Mouse (Mus musculus): ENCODE measurements around the gene Urb1. TPM values are rescaled to one million over a fixed set of nuclear protein-coding genes. Genes with fewer than 3 reads are reported as not detected.
A peak's percentile ranks its signal among the peaks of the same experiment; 100 is the strongest.

Urb1 gene
- polyA plus RNA-seq, 1 experiment from 2014 or later = 8.5 TPM

DNA sequence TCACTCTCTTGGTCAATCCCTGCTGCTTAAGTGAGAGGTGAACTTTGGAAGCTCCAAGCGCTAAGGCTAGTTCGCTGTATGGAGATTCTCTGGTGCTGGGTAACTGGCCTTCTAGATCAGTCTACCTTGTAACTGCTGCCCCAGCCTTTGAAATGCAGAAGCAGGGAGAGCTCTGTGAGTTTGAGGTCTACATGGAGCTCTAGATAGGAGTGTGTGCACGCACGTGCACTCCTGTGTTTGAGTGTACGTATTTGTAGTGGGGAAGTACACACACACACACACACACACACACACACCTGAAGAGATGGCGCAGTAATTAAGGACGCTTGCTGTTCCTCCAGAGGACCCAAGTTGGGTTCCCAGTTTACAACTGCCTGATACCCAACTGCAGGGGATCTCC lies 62.0 kb downstream of the Urb1 start:
- Histone ChIP-seq H3K36me3 (ENCODE audit: insufficient read depth, low read length) (no peaks in the 10 kb centered on the region; the same call in 1 of the 2 replicates), H3K27me3 (ENCODE audit: insufficient read depth, low read length) (no peaks in the 10 kb centered on the region), H3K27ac (ENCODE audit: low read length) (no peak overlapping the region), H3K4me2 (replicated peaks; ENCODE audit: low read depth, low read length) (no peak overlapping the region), H3K4me3 (ENCODE audit: low read length) (no peak overlapping the region), H3K4me1 (ENCODE audit: insufficient read depth, low read length) (0 out of 2 replicates have a peak, but pooled peaks cover 5% of the 10 kb centered on the region), H3K9ac (replicated peaks; ENCODE audit: low read length) (no peak overlapping the region), H3K9me3 (ENCODE audit: low read length) (no peaks in the 10 kb centered on the region)
- WGBS = 96% methylated on average over 7 of the region's 7 CpGs
- ATAC-seq (ENCODE audit: low FRiP score, low TSS enrichment) = no peak

GRCm38 (mm10) chr16:90747143-90747542 lies 63.1 kb downstream of the Urb1 start:
- Histone ChIP-seq H3K27me3 (ENCODE audit: insufficient read depth, low read length) (no peaks in the 10 kb centered on the region), H3K9ac (replicated peaks; ENCODE audit: low read length) (no peak overlapping the region), H3K4me1 (ENCODE audit: insufficient read depth, low read length) (0 out of 2 replicates have a peak, but pooled peaks cover 5% of the 10 kb centered on the region), H3K4me3 (ENCODE audit: low read length) (no peak overlapping the region), H3K9me3 (ENCODE audit: low read length) (no peaks in the 10 kb centered on the region), H3K36me3 (ENCODE audit: insufficient read depth, low read length) (no peaks in the 10 kb centered on the region), H3K27ac (ENCODE audit: low read length) (no peak overlapping the region), H3K4me2 (replicated peaks; ENCODE audit: low read depth, low read length) (no peak overlapping the region)
- WGBS = 91% methylated on average over 6 of the region's 6 CpGs
- ATAC-seq (ENCODE audit: low FRiP score, low TSS enrichment) = no peak

GRCm38 (mm10) chr16:90738092-90738956 lies 71.9 kb downstream of the Urb1 start, which contains the start of gene Mrap:
TSS of gene Mrap (plus strand) at chr16:90738207.
- H3K9me3 ChIP-seq (ENCODE audit: low read length) = no peaks in the 10 kb centered on the region
- H3K36me3 ChIP-seq (ENCODE audit: insufficient read depth, low read length) = no peaks in the 10 kb centered on the region
- WGBS = 87% methylated on average over 26 of the region's 26 CpGs
- H3K4me3 ChIP-seq (ENCODE audit: low read length) = no peak within 1 kb of the TSS
- no peaks in the 10 kb centered on the region for H3K4me1 ChIP-seq (ENCODE audit: insufficient read depth, low read length)
- H3K27ac ChIP-seq (ENCODE audit: low read length) = no peak within 1 kb of the TSS
- H3K27me3 ChIP-seq (ENCODE audit: insufficient read depth, low read length) = no peaks in the 10 kb centered on the region
- H3K9ac ChIP-seq (replicated peaks; ENCODE audit: low read length) = no peak within 1 kb of the TSS
- H3K4me2 ChIP-seq (replicated peaks; ENCODE audit: low read depth, low read length) = no peak within 1 kb of the TSS
- no peak for ATAC-seq (ENCODE audit: low FRiP score, low TSS enrichment)

GRCm38 (mm10) chr16:90736672-90737270 lies 73.4 kb downstream of the Urb1 start:
- WGBS = 46% methylated on average over 10 of the region's 10 CpGs
- 0 out of 2 replicates have a peak, but pooled peaks cover 4% of the 10 kb centered on the region for H3K9me3 ChIP-seq (ENCODE audit: low read length)

GRCm38 (mm10) chr16:90735611-90736010 lies 74.6 kb downstream of the Urb1 start:
- 56% methylated on average over 4 of the region's 4 CpGs for WGBS
- H3K27me3 ChIP-seq (ENCODE audit: insufficient read depth, low read length) = no peaks in the 10 kb centered on the region
- H3K36me3 ChIP-seq (ENCODE audit: insufficient read depth, low read length) = no peaks in the 10 kb centered on the region
- no peak for ATAC-seq (ENCODE audit: low FRiP score, low TSS enrichment)
- no peak overlapping the region for H3K27ac ChIP-seq (ENCODE audit: low read length)
- no peaks in the 10 kb centered on the region for H3K4me1 ChIP-seq (ENCODE audit: insufficient read depth, low read length)
- no peak overlapping the region for H3K4me2 ChIP-seq (replicated peaks; ENCODE audit: low read depth, low read length)
- peaks cover 9% of the 10 kb centered on the region for H3K9me3 ChIP-seq (ENCODE audit: low read length)
- no peak overlapping the region for H3K4me3 ChIP-seq (ENCODE audit: low read length)
- H3K9ac ChIP-seq (replicated peaks; ENCODE audit: low read length) = no peak overlapping the region

More at GRCm38 (mm10) chr16:90736672-90737270, 73.4 kb downstream of the Urb1 start:
- Histone ChIP-seq H3K27ac (ENCODE audit: low read length) (no peak overlapping the region), H3K4me3 (ENCODE audit: low read length) (no peak overlapping the region), H3K36me3 (ENCODE audit: insufficient read depth, low read length) (no peaks in the 10 kb centered on the region), H3K27me3 (ENCODE audit: insufficient read depth, low read length) (no peaks in the 10 kb centered on the region), H3K4me1 (ENCODE audit: insufficient read depth, low read length) (no peaks in the 10 kb centered on the region), H3K9ac (replicated peaks; ENCODE audit: low read length) (no peak overlapping the region), H3K4me2 (replicated peaks; ENCODE audit: low read depth, low read length) (no peak overlapping the region)
- ATAC-seq (ENCODE audit: low FRiP score, low TSS enrichment) = no peak

DNA sequence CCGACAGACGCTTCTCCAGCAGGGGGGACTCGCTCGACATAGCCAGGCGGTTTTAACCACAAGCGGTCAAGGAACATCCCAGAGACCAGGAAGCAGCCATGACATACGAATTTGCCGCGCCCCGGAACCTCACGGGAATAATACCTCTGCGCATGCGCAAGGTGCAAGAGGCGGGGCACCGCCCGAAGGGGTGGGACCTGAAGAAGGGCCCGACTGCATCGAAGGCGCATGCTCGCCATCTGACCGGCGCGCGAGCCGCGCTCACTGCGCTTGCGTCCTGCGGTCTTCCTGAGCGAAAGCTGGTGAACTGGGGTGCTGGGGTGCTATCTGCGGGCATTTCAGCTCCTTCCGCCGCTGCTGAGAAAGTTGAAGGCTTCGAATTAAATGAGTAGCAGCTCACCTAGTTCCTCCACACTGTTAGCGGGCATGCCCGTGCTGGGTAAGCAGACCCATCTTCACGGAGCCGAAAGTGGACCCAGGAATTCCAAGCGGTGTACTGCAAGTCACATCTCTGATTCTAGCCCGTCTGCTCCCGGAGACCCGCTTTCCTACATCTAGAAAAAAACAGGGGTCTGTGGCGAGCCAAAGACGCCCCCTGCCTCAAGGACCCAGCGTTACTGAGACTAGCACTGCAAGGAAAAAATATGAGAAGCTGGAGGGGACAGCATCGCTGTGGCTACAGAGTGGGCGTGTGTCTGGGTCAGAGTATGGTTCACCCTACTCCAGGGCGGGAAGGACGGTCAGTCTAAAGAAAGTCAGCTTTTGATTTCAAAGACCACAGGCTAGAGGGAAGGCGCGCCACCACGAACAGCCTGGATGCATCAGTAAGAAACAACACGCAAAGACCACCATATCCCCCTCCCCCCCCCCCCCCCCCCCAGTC lies 82.7 kb downstream of the Urb1 start, which contains the start of gene Mis18a:
Gene Mis18a (minus strand): TSS at position 172 of the 883 bp plus-strand sequence.
- ATAC-seq (ENCODE audit: low FRiP score, low TSS enrichment) = peak; percentile 97
- H3K27ac ChIP-seq (ENCODE audit: low read length) = peak within 1 kb of the TSS; percentile 68
- under 1% methylated on average over 53 of the region's 53 CpGs for WGBS

DNA sequence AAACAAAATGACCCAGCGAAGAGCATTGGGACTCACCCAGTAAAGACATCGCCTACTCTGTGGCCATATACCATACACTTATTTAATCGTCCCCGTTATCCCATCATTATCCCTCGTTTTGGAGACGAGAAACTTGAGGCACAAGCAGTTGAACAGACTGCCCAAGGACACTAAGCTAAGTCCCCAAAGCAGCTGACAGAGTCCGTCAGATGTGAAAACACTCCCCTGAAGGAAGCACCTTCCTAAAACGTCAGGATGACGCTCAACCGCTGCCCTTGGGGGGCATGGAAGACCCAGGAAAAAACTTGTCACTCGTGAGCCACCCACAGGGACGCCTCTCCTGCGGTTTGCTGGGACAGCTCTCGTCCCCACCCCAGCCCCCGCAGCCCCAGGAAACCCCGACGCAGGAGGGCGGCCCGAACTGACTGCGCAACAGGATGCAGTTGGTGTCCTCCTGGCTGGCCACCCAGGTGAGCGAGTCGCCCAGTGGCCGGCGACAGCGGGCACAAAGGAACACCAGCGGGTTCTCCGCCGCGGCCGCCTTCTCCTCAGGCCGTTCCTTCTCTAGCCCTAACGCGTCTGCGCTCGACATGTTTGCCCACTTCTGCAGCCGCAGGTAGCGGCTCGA lies 83.5 kb downstream of the Urb1 start:
- WGBS = 5% methylated on average over 38 of the region's 38 CpGs
- Histone ChIP-seq H3K4me2 (replicated peaks; ENCODE audit: low read depth, low read length) (peak overlapping the region; percentile 92), H3K9me3 (ENCODE audit: low read length) (peaks cover 4% of the 10 kb centered on the region), H3K27ac (ENCODE audit: low read length) (no peak overlapping the region), H3K27me3 (ENCODE audit: insufficient read depth, low read length) (no peaks in the 10 kb centered on the region), H3K4me3 (ENCODE audit: low read length) (peak overlapping the region; percentile 98), H3K4me1 (ENCODE audit: insufficient read depth, low read length) (peaks cover 8% of the 10 kb centered on the region), H3K36me3 (ENCODE audit: insufficient read depth, low read length) (peaks cover 11% of the 10 kb centered on the region; the same call in 1 of the 2 replicates), H3K9ac (replicated peaks; ENCODE audit: low read length) (peak overlapping the region; percentile 83)
- peak; percentile 61 for ATAC-seq (ENCODE audit: low FRiP score, low TSS enrichment)

More for the DNA sequence above, 82.7 kb downstream of the Urb1 start, which contains the start of gene Mis18a:
- peaks cover 6% of the 10 kb centered on the region for H3K9me3 ChIP-seq (ENCODE audit: low read length)
- no peaks in the 10 kb centered on the region for H3K27me3 ChIP-seq (ENCODE audit: insufficient read depth, low read length)
- H3K4me1 ChIP-seq (ENCODE audit: insufficient read depth, low read length) = peaks cover 8% of the 10 kb centered on the region
- H3K36me3 ChIP-seq (ENCODE audit: insufficient read depth, low read length) = peaks cover 11% of the 10 kb centered on the region; the same call in 1 of the 2 replicates
- peak within 1 kb of the TSS; percentile 83 for H3K9ac ChIP-seq (replicated peaks; ENCODE audit: low read length)
- peak within 1 kb of the TSS; percentile 92 for H3K4me2 ChIP-seq (replicated peaks; ENCODE audit: low read depth, low read length)
- H3K4me3 ChIP-seq (ENCODE audit: low read length) = peak within 1 kb of the TSS; percentile 98

DNA sequence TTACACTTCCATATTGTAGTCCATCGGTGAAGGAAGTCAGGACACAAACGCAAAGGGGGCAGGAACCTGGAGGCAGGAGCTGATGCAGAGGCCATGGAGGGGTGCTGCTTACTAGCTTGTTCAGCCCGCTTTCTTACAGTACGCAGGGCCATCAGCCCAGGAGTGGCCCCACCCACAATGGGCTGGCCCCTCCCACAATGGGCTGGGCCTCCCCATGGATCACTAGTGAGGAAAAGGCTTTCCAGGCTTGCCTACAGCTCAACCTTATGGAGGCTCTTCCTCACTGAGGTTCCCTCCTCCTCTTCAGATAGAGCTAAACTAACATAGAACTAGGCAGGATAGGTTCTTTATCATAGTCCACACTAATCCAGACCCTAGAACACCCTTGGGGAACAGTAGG lies 86.2 kb downstream of the Urb1 start:
- Histone ChIP-seq H3K9me3 (ENCODE audit: low read length) (no peaks in the 10 kb centered on the region), H3K27ac (ENCODE audit: low read length) (no peak overlapping the region), H3K9ac (replicated peaks; ENCODE audit: low read length) (no peak overlapping the region), H3K27me3 (ENCODE audit: insufficient read depth, low read length) (no peaks in the 10 kb centered on the region), H3K4me3 (ENCODE audit: low read length) (no peak overlapping the region), H3K4me1 (ENCODE audit: insufficient read depth, low read length) (peaks cover 8% of the 10 kb centered on the region), H3K36me3 (ENCODE audit: insufficient read depth, low read length) (peaks cover 32% of the 10 kb centered on the region), H3K4me2 (replicated peaks; ENCODE audit: low read depth, low read length) (no peak overlapping the region)
- ATAC-seq (ENCODE audit: low FRiP score, low TSS enrichment) = no peak
- 96% methylated on average over 4 of the region's 4 CpGs for WGBS

DNA sequence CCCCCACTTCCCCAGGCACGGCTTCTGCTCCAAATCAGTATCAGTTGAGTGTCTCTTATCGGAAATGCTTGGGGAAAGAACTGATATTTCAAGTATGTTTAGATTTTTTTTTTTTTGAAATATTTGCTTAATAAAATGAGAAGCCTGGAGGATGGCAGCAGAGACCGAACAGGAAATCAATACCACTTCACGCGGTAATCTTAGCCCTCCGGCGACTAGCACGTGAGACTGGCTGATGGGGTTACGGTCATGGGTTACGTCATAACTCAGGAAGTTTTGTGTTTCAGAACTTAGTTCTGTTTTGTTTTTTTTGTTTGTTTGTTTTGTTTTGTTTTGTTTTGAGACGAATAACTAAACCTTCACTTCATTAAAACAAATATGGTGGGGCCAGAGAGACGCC lies 99.9 kb downstream of the Urb1 start:
- Histone ChIP-seq H3K4me3 (ENCODE audit: low read length) (no peak overlapping the region), H3K9me3 (ENCODE audit: low read length) (no peaks in the 10 kb centered on the region), H3K9ac (replicated peaks; ENCODE audit: low read length) (no peak overlapping the region), H3K27ac (ENCODE audit: low read length) (no peak overlapping the region), H3K4me1 (ENCODE audit: insufficient read depth, low read length) (peaks cover 17% of the 10 kb centered on the region; the same call in 1 of the 2 replicates), H3K4me2 (replicated peaks; ENCODE audit: low read depth, low read length) (no peak overlapping the region), H3K27me3 (ENCODE audit: insufficient read depth, low read length) (no peaks in the 10 kb centered on the region), H3K36me3 (ENCODE audit: insufficient read depth, low read length) (no peaks in the 10 kb centered on the region)
- ATAC-seq (ENCODE audit: low FRiP score, low TSS enrichment) = no peak
- 66% methylated on average over 12 of the region's 12 CpGs for WGBS

Data from kidney, embryonic 16.5 days (tissue).